Mouse (Mus musculus) MEL (cell line): ENCODE measurements around the gene Mrps10.
A peak's percentile ranks its signal among the peaks of the same experiment; 100 is the strongest.

Source experiments
- CTCF ChIP-seq, 3 experiments: IDR thresholded peaks in 2 of 3; conservative IDR thresholded peaks in 1 of 3; 2 replicates each; pipeline ENCODE4 v1.5.1; 2011 to 2012; ENCODE audit warnings: low read length in 3 of 3, low read depth in 2 of 3, mild to moderate bottlenecking in 2 of 3, improper control_type of control experiment in 1 of 3, inconsistent platforms in 1 of 3, mixed read lengths in 1 of 3, moderate library complexity in 1 of 3; ENCODE audit not compliant: control insufficient read depth in 1 of 3, insufficient read depth in 1 of 3, poor library complexity in 1 of 3, severe bottlenecking in 1 of 3
- EP300 ChIP-seq, 2 experiments: IDR thresholded peaks; 2 replicates each; pipeline ENCODE4 v1.6.1; 2011; ENCODE audit warnings: improper control_type of control experiment in 2 of 2, low read length in 2 of 2, low read depth in 1 of 2, mild to moderate bottlenecking in 1 of 2
- HCFC1 ChIP-seq: IDR thresholded peaks from 2 replicates; pipeline ENCODE4 v1.6.1; 2012; ENCODE audit warnings: low read depth, mild to moderate bottlenecking, inconsistent platforms, low read length, improper control_type of control experiment, moderate library complexity
- MAFK ChIP-seq: IDR thresholded peaks from 2 replicates; pipeline ENCODE4 v1.6.1; 2011; ENCODE audit warnings: low read depth, mild to moderate bottlenecking, low read length, improper control_type of control experiment, borderline replicate concordance
- NRF1 ChIP-seq: IDR thresholded peaks from 2 replicates; pipeline ENCODE4 v1.6.1; 2014; ENCODE audit warnings: low read depth, mild to moderate bottlenecking, inconsistent platforms, low read length, improper control_type of control experiment, moderate library complexity; ENCODE audit not compliant: poor library complexity, insufficient read depth, severe bottlenecking
- POLR2A ChIP-seq, 2 experiments: IDR thresholded peaks; 2 replicates each; pipeline ENCODE4 v1.6.1; 2011 to 2012; ENCODE audit warnings: low read length in 2 of 2, mild to moderate bottlenecking in 2 of 2, control low read depth in 1 of 2, improper control_type of control experiment in 1 of 2, low read depth in 1 of 2, moderate library complexity in 1 of 2; ENCODE audit not compliant: control insufficient read depth in 1 of 2, insufficient read depth in 1 of 2, poor library complexity in 1 of 2
- POLR2AphosphoS2 ChIP-seq: IDR thresholded peaks from 2 replicates; pipeline ENCODE4 v1.6.1; 2011; ENCODE audit warnings: low read length, improper control_type of control experiment
- SIN3A ChIP-seq: IDR thresholded peaks from 2 replicates; pipeline ENCODE4 v1.6.1; 2012; ENCODE audit warnings: low read length, improper control_type of control experiment, inconsistent platforms
- TCF12 ChIP-seq: IDR thresholded peaks from 2 replicates; pipeline ENCODE4 v1.6.1; 2014; ENCODE audit warnings: low read depth, mild to moderate bottlenecking, inconsistent platforms, low read length, improper control_type of control experiment, moderate library complexity
- ZC3H11A ChIP-seq: IDR thresholded peaks from 2 replicates; pipeline ENCODE4 v1.6.1; 2012; ENCODE audit warnings: low read depth, mild to moderate bottlenecking, inconsistent platforms, low read length, improper control_type of control experiment

GRCm38 (mm10) chr17:47376779-47377280 lies 8.1 kb downstream of the Mrps10 start:
- peak in 1 of 2 experiments; percentile 33; a peak in 1 of 4 replicates for TF ChIP-seq POLR2A (IDR thresholded peaks at IDR 0.05; ENCODE audit: control insufficient read depth in 1 of 2, insufficient read depth in 1 of 2, low read depth in 1 of 2, low read length in 2 of 2, poor library complexity in 1 of 2)
- TF ChIP-seq NRF1 = no peak
- TF ChIP-seq SIN3A = no peak
- no peak for TF ChIP-seq TCF12
- TF ChIP-seq CTCF (IDR thresholded peaks at IDR 0.05 in 2 of 3, conservative IDR thresholded peaks at IDR 0.05 in 1 of 3; ENCODE audit: control insufficient read depth in 1 of 3, insufficient read depth in 1 of 3, low read depth in 2 of 3, low read length in 3 of 3, poor library complexity in 1 of 3, severe bottlenecking in 1 of 3) = no peak
- no peak for TF ChIP-seq ZC3H11A
- TF ChIP-seq EP300 (IDR thresholded peaks at IDR 0.05; ENCODE audit: low read depth in 1 of 2, low read length in 2 of 2) = no peak
- no peak for TF ChIP-seq HCFC1
- no peak for TF ChIP-seq POLR2AphosphoS2
- TF ChIP-seq MAFK = no peak
